ENCODE assay signal across 13 mouse cellular contexts in genomic region chr3:83801649-83802155, GRCm38 (mm10). TPM values are rescaled to one million over a fixed set of nuclear protein-coding genes. Genes with fewer than 3 reads are reported as not detected.
A peak's percentile ranks its signal among the peaks of the same experiment; 100 is the strongest.
DNase-seq lines count a peak whose midpoint lies in the region; TF ChIP-seq lines count a peak whose summit lies in the region.
"Had no signal": no experiment of that assay in that cellular context is flagged by ENCODE, and none has a peak within 500 bp of the region (broad histone marks: within the 10 kb centered on the region; RNA-seq: fewer than 3 reads in every experiment).

No protein-coding gene starts in this region.

- no peak overlapping the region for H3K27ac ChIP-seq in kidney, adult 2 months (ENCODE audit: insufficient read depth, low read depth, low read length)
- H3K27ac ChIP-seq: limb, embryonic 10.5 days had no signal

- no peak for DNase-seq in kidney, adult 2 months
- no peak for DNase-seq in kidney, adult 8-10 months
- peak; percentile 11 for DNase-seq in 416B (ENCODE audit: low read depth)
- no peak for DNase-seq in brain, embryonic 14.5 days (ENCODE audit: low read depth)
- no peak for DNase-seq in thymus, postnatal 14 days
- no peak for DNase-seq in urinary bladder, postnatal 25 days (ENCODE audit: low spot score)
- no peak for DNase-seq in layer of hippocampus, adult 9-11 months
- DNase-seq: adrenal gland, postnatal 10 days; cerebellum, adult 11-12 months; heart, postnatal 14 days; kidney, adult 9 months had no signal

- H3K27me3 ChIP-seq in kidney, adult 2 months (replicated peaks; ENCODE audit: control insufficient read depth, insufficient read depth, low read length): no peaks in the 10 kb centered on the region
- H3K27me3 ChIP-seq in E14TG2a.4 (ENCODE audit: insufficient read depth, low read length): no peaks in the 10 kb centered on the region

- TF ChIP-seq POLR2A in kidney, adult 2 months (IDR thresholded peaks at IDR 0.05; ENCODE audit: low read depth, low read length): no peak
- TF ChIP-seq POLR2A in brain, embryonic 14.5 days (IDR thresholded peaks at IDR 0.05; ENCODE audit: borderline replicate concordance, extremely low read depth, insufficient read depth, insufficient read length, poor library complexity, severe bottlenecking): no peak

- 0 out of 2 replicates have a peak, but pooled peaks have one; percentile 11 for TF ChIP-seq CTCF in kidney, adult 2 months (conservative IDR thresholded peaks at IDR 0.05; ENCODE audit: insufficient read depth, insufficient read length, low read depth, low read length)
- peak; percentile 62 for TF ChIP-seq CTCF in E14TG2a.4 (conservative IDR thresholded peaks at IDR 0.05; ENCODE audit: low read length)
- peak; percentile 35; the same call in 1 of the 2 replicates for TF ChIP-seq CTCF in brain, embryonic 14.5 days (IDR thresholded peaks at IDR 0.05; ENCODE audit: borderline replicate concordance, extremely low read depth, insufficient read depth, insufficient read length)

- no peaks in the 10 kb centered on the region for H3K4me1 ChIP-seq in kidney, adult 2 months (ENCODE audit: control insufficient read depth, insufficient read depth, low read length)
- 0 out of 2 replicates have a peak, but pooled peaks cover 2% of the 10 kb centered on the region for H3K4me1 ChIP-seq in E14TG2a.4 (replicated peaks; ENCODE audit: low read depth, low read length)

- whole genome bisulfite sequencing in kidney, adult 2 months: over 99% methylated on average over 4 of the region's 4 CpGs

- peaks cover 11% of the 10 kb centered on the region for H3K9me3 ChIP-seq in E14TG2a.4 (ENCODE audit: low read length)
- H3K9me3 ChIP-seq: limb, embryonic 10.5 days had no signal

- no peaks in the 10 kb centered on the region for H3K36me3 ChIP-seq in kidney, adult 2 months (ENCODE audit: control insufficient read depth, insufficient read depth, low read length)
- no peaks in the 10 kb centered on the region for H3K36me3 ChIP-seq in E14TG2a.4 (ENCODE audit: insufficient read depth, low read length)
- H3K36me3 ChIP-seq: limb, embryonic 10.5 days had no signal

- H3K4me3 ChIP-seq in kidney, adult 2 months (ENCODE audit: insufficient read depth, low read depth, low read length): no peak overlapping the region
- H3K4me3 ChIP-seq in E14TG2a.4 (replicated peaks; ENCODE audit: low read length): no peak overlapping the region
- H3K4me3 ChIP-seq: limb, embryonic 10.5 days had no signal

RNA-seq across cellular contexts. Expression of gene Sfrp2, which starts 35.6 kb away (rescaled TPM):
- polyA plus RNA-seq in kidney, adult 2 months (2012; rRNA removed): 14.0 and 30.5 TPM in 2 replicates
- polyA plus RNA-seq in brain, embryonic 14.5 days (2012; rRNA removed): 88.4 and 106 TPM in 2 replicates

RNA-seq across cellular contexts. Expression of gene Tlr2, which starts 39.9 kb away (rescaled TPM):
- polyA plus RNA-seq in kidney, adult 2 months (2012; rRNA removed): 1.9 and 2.1 TPM in 2 replicates
- polyA plus RNA-seq in brain, embryonic 14.5 days (2012; rRNA removed): 0.44 and 0.67 TPM in 2 replicates

Comparison
In these comparisons a context has a peak if more than half of its experiments do, and no peak if none do; other contexts are left out.
1. CTCF ChIP-seq: peak in every context shown above with its lines; median percentile 62 in E14TG2a.4; 35 in brain, embryonic 14.5 days; 11 in kidney, adult 2 months.